Mouse (Mus musculus) bone marrow, adult 2 months (tissue): Measurements from ENCODE around the gene Rgcc.

Experiments
- CTCF ChIP-seq: fragments of 200-500 bp; IDR thresholded peaks from 2 replicates; pipeline ENCODE4 v1.5.1; 2011; ENCODE audit warnings: low read length, control low read depth; ENCODE audit not compliant: control insufficient read depth, insufficient read depth
- POLR2A ChIP-seq: fragments of 200-500 bp; IDR thresholded peaks from 2 replicates; pipeline ENCODE4 v1.6.1; 2011; ENCODE audit warnings: low read depth, mild to moderate bottlenecking, control low read depth, low read length, borderline replicate concordance; ENCODE audit not compliant: control insufficient read depth

DNA sequence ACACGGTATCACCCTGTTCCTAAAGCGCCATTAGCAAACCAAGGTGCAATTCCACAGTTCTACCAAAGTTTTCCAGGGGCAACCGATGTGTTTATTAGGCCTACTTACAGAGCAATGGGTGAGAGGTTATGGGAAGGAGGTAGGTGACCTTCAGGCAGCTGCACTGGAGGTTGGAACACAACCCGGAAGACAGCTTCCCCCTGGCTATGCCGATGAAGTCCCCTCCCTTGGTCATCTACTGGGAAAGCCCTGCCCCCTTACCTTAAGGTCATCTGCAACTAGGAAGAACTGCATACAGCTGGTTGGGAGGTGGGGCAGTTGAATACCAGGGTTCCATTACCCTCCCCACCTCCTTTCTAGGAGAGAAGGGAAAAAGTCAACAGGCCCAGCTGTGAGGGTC is 15.9 kb downstream of the Rgcc start:
- TF ChIP-seq CTCF (no peak), POLR2A (no peak)
